Mouse (Mus musculus) C2C12 (cell line): ENCODE data around the gene Ret. TPM values are rescaled to one million over a fixed set of nuclear protein-coding genes. Genes with fewer than 3 reads are reported as not detected.

Experiments
- H3K27me3 ChIP-seq: one replicate; pipeline ENCODE4 v1.6.1; 2011; ENCODE audit not compliant: control insufficient read depth, insufficient read depth, insufficient read length
- H3K36me3 ChIP-seq: one replicate; pipeline ENCODE4 v1.6.1; 2011; ENCODE audit not compliant: control insufficient read depth, insufficient read depth
- H3K4me3 ChIP-seq: one replicate; pipeline ENCODE4 v1.5.1; 2011; ENCODE audit warnings: mild to moderate bottlenecking, control low read depth; ENCODE audit not compliant: poor library complexity, insufficient read depth, severe bottlenecking
- H3K79me2 ChIP-seq: one replicate; pipeline ENCODE4 v1.6.1; 2011; ENCODE audit not compliant: control insufficient read depth, insufficient read depth
- H3K79me3 ChIP-seq: one replicate; pipeline ENCODE4 v1.6.1; 2011; ENCODE audit warnings: low read depth, control low read depth
- H3ac ChIP-seq: one replicate; pipeline ENCODE3; 2011; ENCODE audit warnings: low read depth; ENCODE audit not compliant: control insufficient read depth, insufficient read length
- CEBPB ChIP-seq: IDR thresholded peaks from one replicate; pipeline ENCODE4 v1.6.1; 2011; ENCODE audit warnings: low read depth, mild to moderate bottlenecking, control low read depth, moderate library complexity
- CTCF ChIP-seq: IDR thresholded peaks from one replicate; pipeline ENCODE4 v1.5.1; 2011; ENCODE audit not compliant: control insufficient read depth, insufficient read depth, insufficient read length
- FOSL1 ChIP-seq: IDR thresholded peaks from one replicate; pipeline ENCODE4 v1.8.0; 2011; ENCODE audit warnings: mild to moderate bottlenecking, low read length; ENCODE audit not compliant: poor library complexity, insufficient read depth, severe bottlenecking
- MAX ChIP-seq: IDR thresholded peaks from one replicate; pipeline ENCODE4 v1.6.1; 2011; ENCODE audit warnings: mild to moderate bottlenecking, control low read depth
- MYOD1 ChIP-seq: IDR thresholded peaks from one replicate; pipeline ENCODE4 v1.6.1; 2011; ENCODE audit warnings: low read depth; ENCODE audit not compliant: control insufficient read depth, insufficient read length
- MYOG ChIP-seq: IDR thresholded peaks from one replicate; pipeline ENCODE4 v1.6.1; 2011; ENCODE audit not compliant: control insufficient read depth, insufficient read length; ENCODE audit errors: extremely low read depth
- USF1 ChIP-seq: IDR thresholded peaks from one replicate; pipeline ENCODE4 v1.6.1; 2011; ENCODE audit warnings: low read depth, mild to moderate bottlenecking, control low read depth, moderate library complexity
- polyA plus RNA-seq: library from polyadenylated mRNA; unstranded; fragments of >200 nt; fragmentation: generic; extraction: Trizol; gene quantifications from one replicate; pipeline ENCODE4 v1.2.1, GENCODE M21; 2012; ENCODE audit warnings: missing spikeins

Gene Ret
- polyA plus RNA-seq, 1 experiment = 0.25 TPM

- no peaks in the 10 kb centered on the region for H3K36me3 ChIP-seq
- peaks cover 4% of the 10 kb centered on the region for H3K27me3 ChIP-seq
- H3K79me2 ChIP-seq = no peaks in the 10 kb centered on the region
- TF ChIP-seq CEBPB (no peak), MYOD1 (no peak), MAX (no peak)
- no peak overlapping the region for H3K4me3 ChIP-seq
- H3K79me3 ChIP-seq = no peaks in the 10 kb centered on the region
- H3ac ChIP-seq = no peak overlapping the region
Measured at GRCm38 (mm10) chr6:118215676-118216075, 18.2 kb upstream of the Ret start.

GRCm38 (mm10) chr6:118208326-118208725 lies 10.8 kb upstream of the Ret start:
- Histone ChIP-seq H3K79me3 (no peaks in the 10 kb centered on the region), H3ac (no peak overlapping the region), H3K4me3 (no peak overlapping the region), H3K36me3 (no peaks in the 10 kb centered on the region), H3K79me2 (no peaks in the 10 kb centered on the region), H3K27me3 (peaks cover 31% of the 10 kb centered on the region)
- TF ChIP-seq MYOD1 (no peak), MAX (no peak), MYOG (no peak), USF1 (no peak), CEBPB (no peak), CTCF (no peak), FOSL1 (no peak)

- H3K36me3 ChIP-seq = no peaks in the 10 kb centered on the region
- TF ChIP-seq FOSL1 (no peak), CTCF (no peak), CEBPB (no peak), USF1 (no peak), MAX (no peak), MYOG (no peak), MYOD1 (no peak)
Measured at GRCm38 (mm10) chr6:118206386-118206785, 8.9 kb upstream of the Ret start.

GRCm38 (mm10) chr6:118205176-118205890 lies 7.8 kb upstream of the Ret start:
- Histone ChIP-seq H3ac (no peak overlapping the region), H3K79me2 (no peaks in the 10 kb centered on the region), H3K4me3 (no peak overlapping the region), H3K36me3 (no peaks in the 10 kb centered on the region), H3K27me3 (peaks cover 58% of the 10 kb centered on the region), H3K79me3 (no peaks in the 10 kb centered on the region)
- TF ChIP-seq FOSL1 (no peak), CEBPB (peak; percentile 6)

More at GRCm38 (mm10) chr6:118206386-118206785, 8.9 kb upstream of the Ret start:
- H3K79me2 ChIP-seq = no peaks in the 10 kb centered on the region
- peaks cover 49% of the 10 kb centered on the region for H3K27me3 ChIP-seq
- no peak overlapping the region for H3K4me3 ChIP-seq
- no peak overlapping the region for H3ac ChIP-seq
- no peaks in the 10 kb centered on the region for H3K79me3 ChIP-seq

- Histone ChIP-seq H3K27me3 (peaks cover 68% of the 10 kb centered on the region), H3K79me3 (no peaks in the 10 kb centered on the region), H3K36me3 (no peaks in the 10 kb centered on the region), H3K4me3 (no peak overlapping the region), H3ac (no peak overlapping the region), H3K79me2 (no peaks in the 10 kb centered on the region)
- no peak for TF ChIP-seq MYOD1
- no peak for TF ChIP-seq CTCF
- no peak for TF ChIP-seq MYOG
- TF ChIP-seq USF1 = no peak
- no peak for TF ChIP-seq MAX
- TF ChIP-seq CEBPB = no peak
- no peak for TF ChIP-seq FOSL1
Measured at GRCm38 (mm10) chr6:118204112-118204511, 6.6 kb upstream of the Ret start.

GRCm38 (mm10) chr6:118196751-118197439 lies 623 bp downstream of the Ret start:
- Histone ChIP-seq H3ac (peak overlapping the region; percentile 27), H3K79me3 (no peaks in the 10 kb centered on the region), H3K36me3 (no peaks in the 10 kb centered on the region), H3K27me3 (peaks cover 57% of the 10 kb centered on the region), H3K4me3 (no peak overlapping the region), H3K79me2 (no peaks in the 10 kb centered on the region)
- TF ChIP-seq CTCF (no peak), MYOG (no peak), CEBPB (no peak), FOSL1 (no peak), MAX (no peak), MYOD1 (no peak), USF1 (no peak)
